10 mouse cellular contexts compared by ENCODE assay signal in the genomic region with DNA sequence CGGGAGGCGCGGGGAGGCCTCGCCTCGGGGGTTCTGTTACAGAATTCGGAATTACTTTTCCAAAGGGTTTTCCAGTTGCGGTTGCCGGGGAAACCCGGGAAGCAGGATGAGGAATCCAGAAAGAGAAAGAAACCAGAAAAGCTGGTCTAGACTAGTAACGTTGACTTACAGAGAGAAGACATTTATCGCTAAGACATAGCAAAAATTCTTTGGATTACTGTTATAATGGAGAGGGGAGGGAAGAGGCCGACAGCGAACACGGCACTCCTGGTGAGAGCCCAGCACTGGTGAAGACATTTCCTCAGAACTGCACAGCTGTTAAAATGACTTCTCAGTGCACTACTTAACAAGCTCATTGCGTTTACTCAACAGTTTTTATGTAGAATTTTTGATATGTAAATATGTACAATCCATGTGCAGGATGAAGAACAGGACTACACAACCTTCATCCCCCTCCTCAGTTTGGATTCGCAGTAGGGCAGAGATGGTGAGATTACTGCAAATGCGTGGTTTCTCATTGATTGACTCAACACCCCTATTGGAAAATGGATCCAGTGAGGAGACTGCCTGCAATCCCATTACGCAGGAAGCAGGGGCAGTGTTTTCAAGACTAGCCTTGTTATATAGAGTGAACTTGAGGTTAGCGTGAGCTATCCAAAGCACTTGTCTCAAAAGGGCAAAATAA. TPM values are rescaled to one million over a fixed set of nuclear protein-coding genes. Genes with fewer than 3 reads are reported as not detected.
A peak's percentile ranks its signal among the peaks of the same experiment; 100 is the strongest.
DNase-seq lines count a peak whose midpoint lies in the region; ATAC-seq and TF ChIP-seq lines count a peak whose summit lies in the region.
"Had no signal": no experiment of that assay in that cellular context is flagged by ENCODE, and none has a peak within 500 bp of the region (broad histone marks: within the 10 kb centered on the region; RNA-seq: fewer than 3 reads in every experiment).

No protein-coding gene starts in this region.

- H3K4me1 ChIP-seq in embryonic fibroblast, embryonic 13.5 days (ENCODE audit: control insufficient read depth, insufficient read depth, low read length), result no peaks in the 10 kb centered on the region; the same call in 1 of the 2 replicates
- peaks cover 6% of the 10 kb centered on the region; the same call in 1 of the 2 replicates for H3K4me1 ChIP-seq in limb, embryonic 11.5 days (ENCODE audit: control insufficient read depth, insufficient read depth, low read length)
- H3K4me1 ChIP-seq in small intestine, adult 2 months (ENCODE audit: control insufficient read depth, insufficient read depth, insufficient read length, low read length), result peaks cover 3% of the 10 kb centered on the region; the same call in 1 of the 2 replicates

- TF ChIP-seq POLR2A in embryonic fibroblast, embryonic 13.5 days (IDR thresholded peaks at IDR 0.05; ENCODE audit: low read depth, low read length), result no peak
- TF ChIP-seq POLR2A in small intestine, adult 2 months (IDR thresholded peaks at IDR 0.05; ENCODE audit: low read depth, low read length), result no peak

- H3K9me3 ChIP-seq in limb, embryonic 11.5 days (ENCODE audit: control insufficient read depth, low read length), result no peaks in the 10 kb centered on the region

- 6% methylated on average over 19 of the region's 19 CpGs for WGBS in limb, embryonic 11.5 days
- 6% methylated on average over 19 of the region's 19 CpGs for WGBS in small intestine, adult 2 months

- peak overlapping the region; percentile 91 for H3K9ac ChIP-seq in limb, embryonic 11.5 days (ENCODE audit: low read length)

- H3K79me3 ChIP-seq in C2C12 (ENCODE audit: low read depth), result no peaks in the 10 kb centered on the region

- H3K4me3 ChIP-seq in gastrocnemius, adult 2 months, result peak overlapping the region; percentile 83
- H3K4me3 ChIP-seq in C2C12 (ENCODE audit: insufficient read depth, poor library complexity, severe bottlenecking), result peak overlapping the region; percentile 3
- peak overlapping the region; percentile 62 for H3K4me3 ChIP-seq in embryonic fibroblast, embryonic 13.5 days (ENCODE audit: insufficient read depth, low read length)
- peak overlapping the region; percentile 60 for H3K4me3 ChIP-seq in limb, embryonic 11.5 days (ENCODE audit: low read depth, low read length)
- H3K4me3 ChIP-seq in small intestine, adult 2 months (ENCODE audit: low read depth, low read length), result peak overlapping the region; percentile 92

- H3K79me2 ChIP-seq in C2C12 (ENCODE audit: control insufficient read depth, insufficient read depth), result no peaks in the 10 kb centered on the region

- DNase-seq in gastrocnemius, adult 2 months, result no peak
- no peak for DNase-seq in gastrocnemius, adult 18-20 months (ENCODE audit: low spot score)
- DNase-seq in limb, embryonic 11.5 days (ENCODE audit: low spot score), result no peak
- no peak for DNase-seq in spleen, postnatal 14 days (ENCODE audit: low spot score in 2 of 2)
- DNase-seq in urinary bladder, postnatal 36 days (ENCODE audit: low spot score in 2 of 2), result no peak

- H3K27me3 ChIP-seq in C2C12 (ENCODE audit: control insufficient read depth, insufficient read depth, insufficient read length), result no peaks in the 10 kb centered on the region
- no peaks in the 10 kb centered on the region for H3K27me3 ChIP-seq in limb, embryonic 11.5 days (ENCODE audit: control insufficient read depth, insufficient read depth, low read length)
- no peaks in the 10 kb centered on the region; the same call in 1 of the 2 replicates for H3K27me3 ChIP-seq in small intestine, adult 2 months (ENCODE audit: control insufficient read depth, insufficient read depth, low read length)

- peak overlapping the region; percentile 85 for H3K27ac ChIP-seq in gastrocnemius, adult 2 months
- peak overlapping the region; percentile 81 for H3K27ac ChIP-seq in embryonic fibroblast, embryonic 13.5 days (ENCODE audit: insufficient read depth, low read length)
- H3K27ac ChIP-seq in limb, embryonic 11.5 days (replicated peaks; ENCODE audit: low read depth, low read length), result peak overlapping the region; percentile 67; the same call in 1 of the 2 replicates
- peak overlapping the region; percentile 17; the same call in 1 of the 2 replicates for H3K27ac ChIP-seq in small intestine, adult 2 months (ENCODE audit: insufficient read depth, low read depth, low read length)

- H3K4me2 ChIP-seq in limb, embryonic 11.5 days (ENCODE audit: low read depth, severe bottlenecking), result peak overlapping the region; percentile 49

- no peaks in the 10 kb centered on the region for H3K36me3 ChIP-seq in C2C12 (ENCODE audit: control insufficient read depth, insufficient read depth)
- peaks cover under 1% of the 10 kb centered on the region; the same call in 1 of the 2 replicates for H3K36me3 ChIP-seq in limb, embryonic 11.5 days (ENCODE audit: control insufficient read depth, insufficient read depth, low read length)
- H3K36me3 ChIP-seq in small intestine, adult 2 months (ENCODE audit: control insufficient read depth, insufficient read depth, low read length), result no peaks in the 10 kb centered on the region
- H3K36me3 ChIP-seq: G1E had no signal

- TF ChIP-seq CTCF in gastrocnemius, adult 2 months (IDR thresholded peaks at IDR 0.05), result no peak
- TF ChIP-seq CTCF in C2C12 (IDR thresholded peaks at IDR 0.05; ENCODE audit: control insufficient read depth, insufficient read depth, insufficient read length), result no peak
- TF ChIP-seq CTCF in embryonic fibroblast, embryonic 13.5 days (IDR thresholded peaks at IDR 0.05; ENCODE audit: borderline replicate concordance, insufficient read depth, low read length), result no peak
- TF ChIP-seq CTCF in small intestine, adult 2 months (IDR thresholded peaks at IDR 0.05; ENCODE audit: extremely low read depth, insufficient read length, insufficient replicate concordance, low read depth, low read length), result no peak

- peak; percentile 52; the same call in 1 of the 2 replicates for ATAC-seq in limb, embryonic 11.5 days (ENCODE audit: insufficient number of reproducible peaks, low FRiP score, low TSS enrichment, low read depth)

- peak overlapping the region; percentile 78 for H3ac ChIP-seq in C2C12 (ENCODE audit: control insufficient read depth, insufficient read length, low read depth)

- intact Hi-C loops in gastrocnemius, adult 2 months (cut with DNase I), result no loop called here

TF ChIP-seq in C2C12, 6 proteins besides CTCF, POLR2A, EP300 and RAD21:
- no peak for TF ChIP-seq FOSL1 (IDR thresholded peaks at IDR 0.05; ENCODE audit: insufficient read depth, low read length, poor library complexity, severe bottlenecking)
- TF ChIP-seq USF1 (IDR thresholded peaks at IDR 0.05; ENCODE audit: low read depth), result no peak
- no peak for TF ChIP-seq MAX (IDR thresholded peaks at IDR 0.05)
- no peak for TF ChIP-seq MYOD1 (IDR thresholded peaks at IDR 0.05; ENCODE audit: control insufficient read depth, insufficient read length, low read depth)
- no peak for TF ChIP-seq MYOG (IDR thresholded peaks at IDR 0.05; ENCODE audit: control insufficient read depth, extremely low read depth, insufficient read length)
- no peak for TF ChIP-seq CEBPB (IDR thresholded peaks at IDR 0.05; ENCODE audit: low read depth)

RNA-seq across cellular contexts. Expression of gene Zfp37, which starts 22.0 kb away (rescaled TPM):
- 1 to 10 TPM; 1.2 to 1.3 TPM for total RNA-seq in gastrocnemius, adult 2 months (2021)
- 1 to 10 TPM in 1 of 2 experiments, under 1 TPM in 1; 0.82 to 1.3 TPM for total RNA-seq in gastrocnemius, adult 18-20 months (2021)
- polyA plus RNA-seq in C2C12 (2012; fragmentation: generic; extraction: Trizol), result 0.47 TPM
- polyA plus RNA-seq in embryonic fibroblast, embryonic 13.5 days (2011; ENCODE audit: insufficient read length, low read depth, missing spikeins), result 10.9 and 12.7 TPM in 2 replicates
- 24.1 and 24.9 TPM in 2 replicates for polyA plus RNA-seq in limb, embryonic 11.5 days (2014; fragmentation: Nextera tagmentation; extraction: Ambion mirVana)
- polyA plus RNA-seq in small intestine, adult 2 months (2012; rRNA removed), result 0.03 and 0.19 TPM in 2 replicates
- polyA plus RNA-seq: G1E had no signal

RNA-seq across cellular contexts. Expression of gene Slc31a2, which starts 53.5 kb away (rescaled TPM):
- total RNA-seq in gastrocnemius, adult 2 months (2021), result 1 to 10 TPM; 5.8 to 8.9 TPM
- total RNA-seq in gastrocnemius, adult 18-20 months (2021), result 1 to 10 TPM; 5.3 to 6.2 TPM
- 3.1 TPM for polyA plus RNA-seq in C2C12 (2012; fragmentation: generic; extraction: Trizol)
- 10.4 and 13.9 TPM in 2 replicates for polyA plus RNA-seq in embryonic fibroblast, embryonic 13.5 days (2011; ENCODE audit: insufficient read length, low read depth, missing spikeins)
- 9.6 and 11.3 TPM in 2 replicates for polyA plus RNA-seq in limb, embryonic 11.5 days (2014; fragmentation: Nextera tagmentation; extraction: Ambion mirVana)
- polyA plus RNA-seq in small intestine, adult 2 months (2012; rRNA removed), result 8.8 and 10.4 TPM in 2 replicates

RNA-seq across cellular contexts. Expression of gene Mup21, which starts 58.2 kb away (rescaled TPM):
- not detected for total RNA-seq in gastrocnemius, adult 2 months (2021)
- total RNA-seq in gastrocnemius, adult 18-20 months (2021), result not detected
- not detected for polyA plus RNA-seq in C2C12 (2012; fragmentation: generic; extraction: Trizol)
- not detected in 2 replicates for polyA plus RNA-seq in embryonic fibroblast, embryonic 13.5 days (2011; ENCODE audit: insufficient read length, low read depth, missing spikeins)
- not detected in 2 replicates for polyA plus RNA-seq in limb, embryonic 11.5 days (2014; fragmentation: Nextera tagmentation; extraction: Ambion mirVana)
- not detected in 2 replicates for polyA plus RNA-seq in small intestine, adult 2 months (2012; rRNA removed)
- total RNA-seq: G1E; layer of hippocampus, adult 18-20 months had no signal
- polyA plus RNA-seq: G1E had no signal

Comparison
In these comparisons a context has a peak if more than half of its experiments do, and no peak if none do; other contexts are left out.
1. H3K27ac ChIP-seq: peak in every context shown above with its lines; median percentile 85 in gastrocnemius, adult 2 months; 81 in embryonic fibroblast, embryonic 13.5 days; 67 in limb, embryonic 11.5 days; 17 in small intestine, adult 2 months.
2. H3K4me3 ChIP-seq: peak in every context shown above with its lines; median percentile 92 in small intestine, adult 2 months; 83 in gastrocnemius, adult 2 months; 62 in embryonic fibroblast, embryonic 13.5 days; 60 in limb, embryonic 11.5 days; 3 in C2C12.